Mouse (Mus musculus) myocyte (in vitro differentiated cells): ENCODE measurements around the gene Sox15.
"Not testable (repeated sequence)": the region's sequence is repeated elsewhere in the genome, so short reads cannot be mapped to it uniquely, and the experiment has no call there.

Source experiments
- CEBPB ChIP-seq: IDR thresholded peaks from 2 replicates; pipeline ENCODE4 v1.6.1; 2011; ENCODE audit warnings: mild to moderate bottlenecking, moderate library complexity; ENCODE audit not compliant: poor library complexity, insufficient read depth, severe bottlenecking
- E2F4 ChIP-seq: IDR thresholded peaks from one replicate; pipeline ENCODE4 v1.6.1; 2011; ENCODE audit warnings: mild to moderate bottlenecking, control low read depth, moderate library complexity; ENCODE audit not compliant: insufficient read depth
- MAX ChIP-seq: IDR thresholded peaks from one replicate; pipeline ENCODE4 v1.6.1; 2011; ENCODE audit warnings: low read depth, mild to moderate bottlenecking, control low read depth
- MYOD1 ChIP-seq, 3 experiments: IDR thresholded peaks; one replicate each; pipeline ENCODE4 v1.6.1; 2011; ENCODE audit warnings: control low read depth in 2 of 3, low read depth in 2 of 3, mild to moderate bottlenecking in 2 of 3, moderate library complexity in 1 of 3; ENCODE audit not compliant: insufficient read length in 2 of 3, control insufficient read depth in 1 of 3
- MYOG ChIP-seq, 3 experiments: IDR thresholded peaks; one replicate each; pipeline ENCODE4 v1.6.1; 2011; ENCODE audit warnings: control low read depth in 2 of 3, low read depth in 2 of 3, mild to moderate bottlenecking in 2 of 3; ENCODE audit not compliant: insufficient read length in 2 of 3, control insufficient read depth in 1 of 3, insufficient read depth in 1 of 3
- POLR2A ChIP-seq: IDR thresholded peaks from one replicate; pipeline ENCODE4 v1.6.1; 2011; ENCODE audit warnings: low read depth, mild to moderate bottlenecking, control low read depth, moderate library complexity; ENCODE audit not compliant: insufficient read length
- POLR2AphosphoS2 ChIP-seq: IDR thresholded peaks from one replicate; pipeline ENCODE4 v1.6.1; 2011; ENCODE audit warnings: low read depth, control low read depth; ENCODE audit not compliant: insufficient read length
- REST ChIP-seq: IDR thresholded peaks from one replicate; pipeline ENCODE4 v1.6.1; 2011; ENCODE audit warnings: mild to moderate bottlenecking, control low read depth, moderate library complexity; ENCODE audit not compliant: insufficient read depth, insufficient read length
- SRF ChIP-seq: IDR thresholded peaks from one replicate; pipeline ENCODE4 v1.6.1; 2011; ENCODE audit warnings: low read depth; ENCODE audit not compliant: control insufficient read depth, insufficient read length
- TCF12 ChIP-seq: IDR thresholded peaks from one replicate; pipeline ENCODE4 v1.6.1; 2011; ENCODE audit warnings: mild to moderate bottlenecking, control low read depth; ENCODE audit not compliant: poor library complexity, insufficient read depth, severe bottlenecking
- USF1 ChIP-seq: IDR thresholded peaks from one replicate; pipeline ENCODE4 v1.6.1; 2011; ENCODE audit warnings: low read depth, mild to moderate bottlenecking, control low read depth, moderate library complexity

- TF ChIP-seq E2F4; POLR2A; CEBPB; USF1; POLR2AphosphoS2; MAX; MYOD1 (IDR thresholded peaks at IDR 0.05; ENCODE audit: control insufficient read depth in 1 of 3, insufficient read length in 2 of 3, low read depth in 2 of 3); TCF12; MYOG (IDR thresholded peaks at IDR 0.05; ENCODE audit: control insufficient read depth in 1 of 3, insufficient read depth in 1 of 3, insufficient read length in 2 of 3, low read depth in 2 of 3); REST; SRF: not testable (repeated sequence)
Observed at GRCm38 (mm10) chr11:69624339-69624738, 30.8 kb upstream of the Sox15 start.
